Mouse (Mus musculus): ENCODE measurements around the gene Ccno.

DNA sequence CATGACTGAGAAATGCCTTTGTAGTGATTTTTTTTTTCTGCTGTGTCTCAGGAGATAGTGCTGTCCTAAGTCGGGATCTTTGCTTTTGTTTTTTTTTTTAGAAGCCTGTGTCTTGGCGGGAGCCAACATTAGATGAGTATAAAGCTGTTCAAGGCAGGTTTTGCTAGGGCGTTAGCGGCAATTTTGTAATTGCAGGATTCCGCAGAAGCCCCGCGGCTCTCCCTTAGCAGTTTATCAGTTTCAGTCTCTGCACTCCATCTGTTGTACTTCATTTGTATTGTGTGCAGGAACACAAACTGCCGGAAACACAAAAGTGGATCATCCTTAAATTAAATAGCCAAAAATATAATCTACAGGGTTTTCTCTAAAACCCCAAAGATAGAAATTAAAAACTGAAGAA is 33.5 kb upstream of the Ccno start:
- TF ChIP-seq FLI1 (IDR thresholded peaks at IDR 0.05; ENCODE audit: low read length) (no peak), GATA1 (IDR thresholded peaks at IDR 0.05; ENCODE audit: borderline replicate concordance, low read length) (no peak)
